Mouse (Mus musculus) liver, embryonic 12.5 days (tissue): Measurements from ENCODE around the gene Abca1. TPM values are rescaled to one million over a fixed set of nuclear protein-coding genes. Genes with fewer than 3 reads are reported as not detected.

ENCODE experiments used
- ATAC-seq: fragments of 200-750 bp; cut with Nextera tagmentation; 2 replicates; pipeline ENCODE4 v1.8.0; 2017; ENCODE audit warnings: moderate number of reproducible peaks, mild to moderate bottlenecking, moderate library complexity
- H3K27ac ChIP-seq: fragments of 300-500 bp; sonication (generic); 2 replicates; pipeline ENCODE4 v1.5.1; 2016; ENCODE audit warnings: mild to moderate bottlenecking
- H3K27me3 ChIP-seq: fragments of 300-500 bp; sonication (generic); replicated peaks from 2 replicates; pipeline ENCODE4 v1.6.1; 2016; ENCODE audit warnings: mild to moderate bottlenecking, moderate library complexity
- H3K36me3 ChIP-seq: fragments of 300-500 bp; sonication (generic); 2 replicates; pipeline ENCODE4 v1.6.1; 2016; ENCODE audit warnings: mild to moderate bottlenecking, moderate library complexity
- H3K4me1 ChIP-seq: fragments of 300-500 bp; sonication (generic); 2 replicates; pipeline ENCODE4 v1.6.1; 2016
- H3K4me2 ChIP-seq: fragments of 300-500 bp; sonication (generic); 2 replicates; pipeline ENCODE4 v1.6.1; 2016; ENCODE audit warnings: mild to moderate bottlenecking, moderate library complexity
- H3K4me3 ChIP-seq: fragments of 300-500 bp; sonication (generic); 2 replicates; pipeline ENCODE4 v1.5.1; 2016; ENCODE audit warnings: mild to moderate bottlenecking, moderate library complexity
- H3K9ac ChIP-seq: fragments of 300-500 bp; sonication (generic); 2 replicates; pipeline ENCODE4 v1.6.1; 2016; ENCODE audit warnings: mild to moderate bottlenecking, moderate library complexity
- H3K9me3 ChIP-seq: fragments of 300-500 bp; sonication (generic); replicated peaks from 2 replicates; pipeline ENCODE4 v1.6.1; 2016; ENCODE audit warnings: mild to moderate bottlenecking, moderate library complexity
- WGBS: fragments of 180-500 bp; shearing (Covaris S2); methylation state at CpG from one replicate; pipeline ENCODE4 v1.1.7; 2016; ENCODE audit not compliant: insufficient replicate concordance; 5-methylcytosine and 5-hydroxymethylcytosine counted together
- polyA plus RNA-seq: library from polyadenylated mRNA; unstranded; fragments of >200 nt; fragmentation: Nextera tagmentation; extraction: Ambion mirVana; gene quantifications from 2 replicates; pipeline ENCODE4 v1.2.1, GENCODE M21; 2016

The Abca1 gene
- polyA plus RNA-seq, 1 experiment from 2014 or later: 10.1 TPM

DNA sequence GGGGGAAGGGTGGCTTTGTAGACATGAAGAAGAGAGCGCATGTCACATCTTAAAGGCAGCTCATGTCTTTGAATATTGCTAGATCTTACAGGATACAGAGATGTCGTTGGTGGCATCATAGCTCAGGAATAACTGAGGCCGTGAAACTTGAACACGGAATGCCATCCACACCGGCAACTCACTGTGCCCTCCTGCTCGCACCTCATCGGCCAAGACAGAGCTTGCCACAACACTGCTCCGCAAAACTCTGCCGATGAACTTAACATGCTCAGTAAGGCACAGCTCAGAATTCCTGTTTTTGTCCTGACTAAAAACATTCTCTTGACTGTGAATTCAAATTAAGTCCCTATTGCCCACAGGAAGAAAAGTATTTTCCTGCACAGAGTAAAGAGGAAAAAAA, 59.2 kb downstream of the Abca1 start:
- peaks cover 3% of the 10 kb centered on the region; the same call in 1 of the 2 replicates for H3K36me3 ChIP-seq
- no peak for ATAC-seq
- H3K4me3 ChIP-seq: no peak overlapping the region
- H3K27me3 ChIP-seq: no peaks in the 10 kb centered on the region
- no peaks in the 10 kb centered on the region for H3K9me3 ChIP-seq
- WGBS: 88% methylated on average over 9 of the region's 9 CpGs
- no peaks in the 10 kb centered on the region for H3K4me1 ChIP-seq
- H3K27ac ChIP-seq: no peak overlapping the region
- no peak overlapping the region for H3K4me2 ChIP-seq
- no peak overlapping the region for H3K9ac ChIP-seq

- no peak overlapping the region for H3K27ac ChIP-seq
- no peaks in the 10 kb centered on the region for H3K4me1 ChIP-seq
- H3K36me3 ChIP-seq: peaks cover 33% of the 10 kb centered on the region
- no peak overlapping the region for H3K4me2 ChIP-seq
- H3K9me3 ChIP-seq: no peaks in the 10 kb centered on the region
- H3K4me3 ChIP-seq: no peak overlapping the region
- H3K9ac ChIP-seq: no peak overlapping the region
- WGBS: 71% methylated on average over 4 of the region's 4 CpGs
- H3K27me3 ChIP-seq: no peaks in the 10 kb centered on the region
- no peak for ATAC-seq
Measured at GRCm38 (mm10) chr4:53094850-53095249, 64.8 kb downstream of the Abca1 start.

GRCm38 (mm10) chr4:53094331-53094730, 65.4 kb downstream of the Abca1 start:
- H3K9me3 ChIP-seq: no peaks in the 10 kb centered on the region
- no peak overlapping the region for H3K9ac ChIP-seq
- no peak overlapping the region for H3K4me3 ChIP-seq
- no peaks in the 10 kb centered on the region for H3K4me1 ChIP-seq
- peaks cover 38% of the 10 kb centered on the region for H3K36me3 ChIP-seq
- WGBS: 54% methylated on average over 3 of the region's 3 CpGs
- no peak overlapping the region for H3K27ac ChIP-seq
- ATAC-seq: no peak
- no peak overlapping the region for H3K4me2 ChIP-seq
- H3K27me3 ChIP-seq: no peaks in the 10 kb centered on the region

GRCm38 (mm10) chr4:53093615-53094014, 66.1 kb downstream of the Abca1 start:
- no peaks in the 10 kb centered on the region for H3K27me3 ChIP-seq
- H3K9ac ChIP-seq: no peak overlapping the region
- no peak for ATAC-seq
- H3K27ac ChIP-seq: no peak overlapping the region
- 73% methylated on average over 4 of the region's 4 CpGs for WGBS
- no peaks in the 10 kb centered on the region for H3K4me1 ChIP-seq
- no peak overlapping the region for H3K4me3 ChIP-seq
- H3K4me2 ChIP-seq: no peak overlapping the region
- H3K9me3 ChIP-seq: no peaks in the 10 kb centered on the region
- H3K36me3 ChIP-seq: peaks cover 38% of the 10 kb centered on the region

DNA sequence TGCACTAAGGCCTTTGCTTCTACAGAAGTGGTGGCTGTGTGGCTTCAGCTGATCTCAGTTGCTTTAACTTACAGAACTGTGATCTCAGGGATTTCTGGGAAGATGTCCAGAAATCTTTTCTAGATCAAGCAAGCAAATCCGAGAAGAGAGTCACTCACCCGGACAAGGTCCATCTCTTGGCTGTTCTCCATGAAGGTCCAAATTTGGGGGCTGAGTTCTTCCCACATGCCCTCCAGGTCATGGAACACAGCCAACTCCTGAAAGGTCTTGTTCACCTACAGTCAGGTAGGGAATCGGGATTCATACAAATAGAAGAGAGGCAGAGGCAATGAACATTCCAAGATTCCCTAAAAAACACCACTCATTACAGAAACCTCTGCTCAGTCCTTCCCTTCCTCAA, 70.1 kb downstream of the Abca1 start:
- Histone ChIP-seq H3K4me1 (no peaks in the 10 kb centered on the region), H3K27ac (no peak overlapping the region), H3K27me3 (no peaks in the 10 kb centered on the region), H3K9me3 (no peaks in the 10 kb centered on the region), H3K4me3 (no peak overlapping the region), H3K36me3 (peaks cover 36% of the 10 kb centered on the region), H3K4me2 (no peak overlapping the region), H3K9ac (no peak overlapping the region)
- no peak for ATAC-seq
- 77% methylated on average over 3 of the region's 3 CpGs for WGBS

DNA sequence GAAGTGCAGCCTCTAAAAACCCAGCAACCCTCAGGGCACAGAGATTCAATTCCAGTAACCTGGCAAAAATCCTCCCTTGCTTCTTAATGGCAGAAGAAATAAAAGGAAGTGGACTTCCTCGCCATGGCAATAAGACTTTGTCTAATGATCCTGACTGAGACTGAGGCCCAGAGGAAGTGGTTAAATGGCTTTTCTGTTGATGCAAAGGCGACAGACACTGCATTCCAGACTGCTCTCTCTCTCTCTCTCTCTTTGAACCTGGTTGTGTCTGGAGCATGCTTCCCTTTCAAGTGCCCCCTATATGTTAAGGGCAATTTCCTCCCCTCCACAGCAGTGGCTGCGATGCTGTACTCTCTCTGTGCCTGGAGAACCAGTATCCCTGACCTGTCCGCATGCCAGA, 70.7 kb downstream of the Abca1 start:
- Histone ChIP-seq H3K4me1 (no peaks in the 10 kb centered on the region), H3K27me3 (no peaks in the 10 kb centered on the region), H3K4me3 (no peak overlapping the region), H3K27ac (no peak overlapping the region), H3K9ac (no peak overlapping the region), H3K36me3 (peaks cover 36% of the 10 kb centered on the region), H3K4me2 (no peak overlapping the region), H3K9me3 (no peaks in the 10 kb centered on the region)
- 33% methylated on average over 4 of the region's 4 CpGs for WGBS
- no peak for ATAC-seq

DNA sequence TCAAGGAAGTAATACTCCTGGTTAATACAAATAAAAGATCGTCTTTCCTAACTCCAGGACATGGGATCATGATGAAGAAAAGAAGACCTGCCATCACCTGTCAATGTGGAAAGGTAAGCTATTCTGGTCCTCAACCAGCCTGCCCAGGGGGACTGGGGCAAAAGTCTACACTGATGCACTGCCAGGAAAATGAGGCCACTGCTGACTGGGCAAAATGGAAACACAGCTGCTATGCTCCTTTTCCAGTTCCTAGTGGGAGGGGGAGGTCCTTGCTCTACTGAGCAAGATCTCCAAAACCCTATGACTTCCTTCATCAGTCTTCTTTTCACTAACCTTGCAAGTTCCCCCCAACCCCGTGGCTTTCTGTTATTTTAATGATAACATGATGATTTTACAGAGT, 73.1 kb downstream of the Abca1 start:
- Histone ChIP-seq H3K4me1 (no peaks in the 10 kb centered on the region), H3K9me3 (no peaks in the 10 kb centered on the region), H3K27ac (no peak overlapping the region), H3K36me3 (peaks cover 42% of the 10 kb centered on the region), H3K27me3 (no peaks in the 10 kb centered on the region), H3K4me2 (no peak overlapping the region), H3K9ac (no peak overlapping the region), H3K4me3 (no peak overlapping the region)
- no peak for ATAC-seq
- 46% methylated on average over 2 of the region's 2 CpGs for WGBS

- WGBS: 33% methylated on average over 4 of the region's 4 CpGs
- H3K4me2 ChIP-seq: no peak overlapping the region
- H3K4me1 ChIP-seq: no peaks in the 10 kb centered on the region
- H3K9ac ChIP-seq: no peak overlapping the region
- no peaks in the 10 kb centered on the region for H3K27me3 ChIP-seq
- H3K9me3 ChIP-seq: no peaks in the 10 kb centered on the region
- H3K4me3 ChIP-seq: no peak overlapping the region
- H3K36me3 ChIP-seq: peaks cover 43% of the 10 kb centered on the region
- no peak overlapping the region for H3K27ac ChIP-seq
- ATAC-seq: no peak
Measured at GRCm38 (mm10) chr4:53085634-53086033, 74.1 kb downstream of the Abca1 start.

DNA sequence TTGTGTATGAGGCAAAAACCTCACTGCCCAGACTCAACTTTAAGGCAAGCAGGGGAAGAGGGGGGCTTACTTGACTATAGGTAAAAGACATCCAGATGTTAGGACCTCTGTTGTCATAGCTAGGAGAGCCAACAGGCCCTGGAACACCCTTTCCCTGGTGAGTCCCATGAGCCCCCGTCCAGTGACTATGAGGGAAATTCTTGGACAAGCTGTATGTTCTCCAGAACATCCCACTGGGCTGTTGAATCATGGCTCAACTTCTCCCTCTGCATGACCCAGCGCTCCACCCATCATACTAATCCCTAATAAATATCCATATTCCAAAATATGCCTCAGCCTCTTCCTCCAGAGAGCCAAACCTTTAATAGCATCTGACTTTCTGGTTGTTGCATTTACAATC, 76.6 kb downstream of the Abca1 start:
- ATAC-seq: no peak
- H3K9me3 ChIP-seq: no peaks in the 10 kb centered on the region
- H3K9ac ChIP-seq: no peak overlapping the region
- 57% methylated on average over 2 of the region's 2 CpGs for WGBS
- no peaks in the 10 kb centered on the region for H3K4me1 ChIP-seq
- no peaks in the 10 kb centered on the region for H3K27me3 ChIP-seq
- no peak overlapping the region for H3K27ac ChIP-seq
- peaks cover 45% of the 10 kb centered on the region for H3K36me3 ChIP-seq
- no peak overlapping the region for H3K4me3 ChIP-seq
- no peak overlapping the region for H3K4me2 ChIP-seq

- H3K4me3 ChIP-seq: no peak overlapping the region
- H3K36me3 ChIP-seq: peaks cover 50% of the 10 kb centered on the region
- H3K4me2 ChIP-seq: no peak overlapping the region
- H3K9me3 ChIP-seq: no peaks in the 10 kb centered on the region
- H3K27me3 ChIP-seq: no peaks in the 10 kb centered on the region
- WGBS: 73% methylated on average over 7 of the region's 7 CpGs
- no peak overlapping the region for H3K27ac ChIP-seq
- no peak overlapping the region for H3K9ac ChIP-seq
- H3K4me1 ChIP-seq: no peaks in the 10 kb centered on the region
- no peak for ATAC-seq
Measured at GRCm38 (mm10) chr4:53082451-53082850, 77.2 kb downstream of the Abca1 start.

- H3K4me1 ChIP-seq: no peaks in the 10 kb centered on the region
Measured at GRCm38 (mm10) chr4:53081851-53082250, 77.8 kb downstream of the Abca1 start.

DNA sequence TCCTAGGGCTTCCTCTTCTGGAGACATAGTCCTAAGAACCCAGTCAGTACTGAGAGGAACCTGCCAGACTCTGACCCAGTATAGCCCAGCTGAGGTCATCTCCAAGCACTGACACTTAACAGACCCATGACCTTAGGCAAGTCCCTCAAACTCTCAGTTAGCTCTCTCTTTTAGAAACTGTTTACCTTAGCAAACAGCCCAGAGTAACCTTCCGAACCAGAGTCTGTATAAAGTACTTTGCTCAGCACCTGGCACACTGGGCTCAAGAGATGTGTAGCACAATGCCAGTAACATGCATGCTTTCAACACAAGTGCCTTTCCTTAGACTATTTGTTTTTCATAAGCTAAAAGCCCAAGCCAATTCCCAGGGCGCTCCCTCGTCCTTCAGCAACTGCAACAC, 79.4 kb downstream of the Abca1 start:
- no peak for ATAC-seq
- 77% methylated on average over 3 of the region's 3 CpGs for WGBS

More at GRCm38 (mm10) chr4:53081851-53082250, 77.8 kb downstream of the Abca1 start:
- H3K27ac ChIP-seq: no peak overlapping the region
- no peak for ATAC-seq
- H3K4me3 ChIP-seq: no peak overlapping the region
- H3K27me3 ChIP-seq: no peaks in the 10 kb centered on the region
- WGBS: 63% methylated on average over 11 of the region's 11 CpGs
- no peak overlapping the region for H3K4me2 ChIP-seq
- no peak overlapping the region for H3K9ac ChIP-seq
- peaks cover 52% of the 10 kb centered on the region for H3K36me3 ChIP-seq
- H3K9me3 ChIP-seq: no peaks in the 10 kb centered on the region

GRCm38 (mm10) chr4:53078793-53079310, 80.8 kb downstream of the Abca1 start:
- 66% methylated on average over 2 of the region's 2 CpGs for WGBS

More for the DNA sequence above, 79.4 kb downstream of the Abca1 start:
- Histone ChIP-seq H3K4me1 (no peaks in the 10 kb centered on the region), H3K27ac (no peak overlapping the region), H3K9ac (no peak overlapping the region), H3K9me3 (no peaks in the 10 kb centered on the region), H3K27me3 (no peaks in the 10 kb centered on the region), H3K4me3 (no peak overlapping the region), H3K4me2 (no peak overlapping the region), H3K36me3 (peaks cover 68% of the 10 kb centered on the region)

More at GRCm38 (mm10) chr4:53078793-53079310, 80.8 kb downstream of the Abca1 start:
- ATAC-seq: no peak
- Histone ChIP-seq H3K9ac (no peak overlapping the region), H3K27me3 (no peaks in the 10 kb centered on the region), H3K4me3 (no peak overlapping the region), H3K4me2 (no peak overlapping the region), H3K27ac (no peak overlapping the region), H3K36me3 (peaks cover 74% of the 10 kb centered on the region), H3K9me3 (no peaks in the 10 kb centered on the region), H3K4me1 (no peaks in the 10 kb centered on the region)
